Mouse (Mus musculus) left cerebral cortex, postnatal 36 days (tissue): ENCODE results near the gene Btaf1. TPM values are rescaled to one million over a fixed set of nuclear protein-coding genes. Genes with fewer than 3 reads are reported as not detected.

Experiments used
- DNase-seq, 2 experiments: peaks; one replicate each; pipeline ENCODE4 v3.0.0; 2021 to 2022; ENCODE audit warnings: low spot score in 2 of 2, mixed read lengths in 1 of 2
- intact Hi-C: fragments of 180-260 bp; cut with DNase I; formaldehyde crosslinking; loops from one replicate; pipeline ENCODE4 v1.15.1; 2025
- total RNA-seq, 2 experiments: library from RNA; stranded (reverse); gene quantifications; 2 replicates each; pipeline ENCODE4 v1.2.3; 2021

Btaf1 gene
- total RNA-seq: 10 to 100 TPM; 20.1 to 27.6 TPM

DNA sequence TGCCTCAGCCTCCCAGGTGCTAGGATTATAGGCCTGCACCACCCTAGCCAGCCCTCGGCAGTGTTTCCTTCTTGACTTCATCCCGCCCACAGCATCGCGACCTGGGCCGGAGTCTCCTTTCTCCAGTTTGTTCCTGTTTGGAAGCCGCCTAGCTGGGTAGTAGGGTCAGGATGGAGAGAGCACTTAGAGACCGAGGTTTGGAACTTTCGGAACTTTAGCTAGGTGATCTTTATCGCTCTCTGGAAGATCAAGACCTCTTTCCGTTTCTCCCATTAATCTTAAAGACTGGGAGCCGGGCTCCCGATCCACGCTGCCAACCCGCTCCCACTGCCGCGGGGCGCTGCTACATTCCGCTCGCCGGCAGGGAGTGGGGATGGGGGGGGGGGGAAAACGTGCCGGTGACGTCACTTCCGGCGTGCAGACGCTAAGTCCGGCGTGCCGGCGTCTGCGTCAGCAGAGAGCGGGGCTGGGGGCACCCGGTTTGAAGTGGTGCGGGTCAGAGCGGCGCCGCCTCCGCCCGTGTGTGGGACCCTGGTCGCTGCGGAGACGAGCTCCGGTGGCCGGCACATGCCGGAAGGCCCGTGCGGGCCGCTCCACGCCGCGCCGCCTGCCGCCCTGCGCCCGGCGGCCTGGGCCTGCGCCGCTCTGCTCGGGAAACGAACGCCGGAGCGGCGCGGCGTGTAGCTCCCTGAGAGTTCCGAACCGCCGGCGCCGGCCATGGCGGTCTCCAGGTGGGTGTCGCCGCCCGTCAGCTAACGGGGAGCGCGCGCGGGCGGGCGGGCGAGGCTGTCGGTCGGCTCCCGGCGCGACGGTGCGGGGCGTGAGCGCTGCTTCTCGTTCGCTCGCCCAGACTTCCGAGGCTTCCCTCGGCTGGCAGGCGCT lies at the start of gene Btaf1:
TSS of gene Btaf1 (plus strand) at position 409 of the 882 bp plus-strand sequence.
- intact Hi-C loops: no loop called here
- peak; percentile 83 to 87 for DNase-seq

DNA sequence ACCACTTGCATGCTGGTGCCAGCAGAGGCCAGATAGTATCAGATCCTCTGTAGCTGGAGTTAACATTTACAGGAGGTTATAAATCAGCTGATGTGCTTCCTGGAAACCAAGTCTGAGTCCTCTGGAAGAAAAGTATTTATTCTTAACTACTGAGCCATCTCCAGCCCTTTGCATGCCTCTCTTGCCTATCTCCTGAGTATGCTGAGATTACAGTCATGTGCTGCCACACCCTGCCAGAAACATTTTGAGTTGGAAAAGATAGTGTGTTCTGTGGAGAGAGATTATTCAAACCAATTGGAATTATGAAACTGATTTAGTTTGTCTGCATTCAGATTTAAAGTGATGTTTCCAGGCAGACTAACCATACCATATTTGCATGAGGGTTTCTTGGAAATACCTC lies 48.5 kb upstream of the Btaf1 start:
- intact Hi-C loops: loop anchor here (10.0 kb wide), 1 partner anchor 117 kb away; no protein-coding TSS in a partner anchor

DNA sequence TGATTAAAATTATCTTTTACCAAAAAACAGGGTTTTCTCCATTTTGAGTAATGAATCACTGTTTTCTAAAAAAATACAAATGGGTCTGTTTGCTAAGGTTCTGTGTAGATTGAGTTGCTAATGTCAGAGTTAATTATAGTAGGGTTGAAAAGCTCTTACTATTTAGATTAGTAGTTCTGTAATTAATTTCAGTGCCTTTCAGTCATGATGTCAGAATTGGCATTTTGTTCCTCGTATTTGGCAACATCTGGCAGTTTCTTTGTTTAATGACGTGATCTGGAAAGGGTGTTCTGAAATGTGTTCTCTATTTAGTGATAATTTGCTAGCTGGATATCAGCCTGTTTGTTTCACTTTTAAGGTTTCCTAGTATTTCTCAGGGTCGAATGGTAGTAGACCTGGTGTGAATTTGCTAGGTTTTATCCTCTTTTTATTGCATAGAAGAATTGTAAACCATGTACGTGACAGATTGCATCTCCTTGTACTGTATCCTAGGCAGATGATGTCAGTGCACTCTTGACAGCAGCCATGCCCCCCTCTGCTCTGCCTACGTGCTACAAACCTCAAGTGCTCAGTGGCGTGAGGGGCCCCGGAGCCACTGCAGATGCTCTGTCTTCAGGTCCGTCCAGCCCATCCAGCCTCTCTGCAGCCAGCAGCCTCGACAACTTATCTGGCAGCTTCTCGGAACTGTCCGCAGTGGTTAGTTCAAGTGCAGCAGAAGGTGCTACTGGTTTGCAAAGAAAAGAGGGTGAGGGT lies 47.0 kb upstream of the Btaf1 start:
- intact Hi-C loops: loop anchor here (10.0 kb wide), 1 partner anchor 116 kb away; no protein-coding TSS in a partner anchor

More for the DNA sequence above, 48.5 kb upstream of the Btaf1 start:
- no peak for DNase-seq

DNA sequence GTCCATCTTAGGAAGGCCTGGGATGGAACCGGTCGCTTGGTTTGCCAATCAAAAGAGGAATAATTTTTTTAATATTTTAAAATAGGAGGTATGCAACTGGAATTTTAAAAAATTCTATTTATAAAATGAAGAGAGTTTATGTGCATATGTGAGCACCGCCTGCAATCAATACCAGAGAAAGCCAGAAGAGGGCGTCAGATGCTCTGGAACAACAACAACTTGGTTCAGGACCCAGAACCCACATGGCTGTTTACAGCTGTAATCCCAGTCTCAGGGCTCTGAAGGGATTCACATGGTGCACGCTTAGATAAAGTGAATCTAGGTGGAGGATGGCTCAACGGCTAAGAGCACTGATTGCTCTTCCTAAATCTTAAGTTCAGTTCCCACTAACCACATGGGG lies 42.8 kb upstream of the Btaf1 start:
- no peak for DNase-seq
- intact Hi-C loops: no loop called here

More for the DNA sequence above, 47.0 kb upstream of the Btaf1 start:
- no peak for DNase-seq

DNA sequence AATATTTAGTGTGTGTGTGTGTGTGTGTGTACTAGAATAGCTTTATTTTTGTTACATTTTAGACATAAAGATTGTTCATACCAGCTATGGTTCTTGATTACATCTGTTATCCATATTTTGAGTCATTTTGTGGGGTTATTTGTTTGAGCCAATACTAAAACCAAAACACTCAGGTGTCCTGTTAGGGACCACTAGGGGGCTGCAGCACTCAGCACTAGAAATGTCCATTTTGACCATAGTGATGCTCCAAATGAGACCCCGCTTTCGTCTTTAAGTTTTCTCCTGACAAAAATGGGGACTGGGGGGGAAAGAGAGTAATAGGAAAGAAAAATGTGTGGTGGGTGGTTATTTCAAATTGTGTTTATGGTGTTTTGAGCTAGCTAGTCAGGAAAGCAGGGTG lies 39.6 kb upstream of the Btaf1 start:
- no peak for DNase-seq
- intact Hi-C loops: no loop called here

DNA sequence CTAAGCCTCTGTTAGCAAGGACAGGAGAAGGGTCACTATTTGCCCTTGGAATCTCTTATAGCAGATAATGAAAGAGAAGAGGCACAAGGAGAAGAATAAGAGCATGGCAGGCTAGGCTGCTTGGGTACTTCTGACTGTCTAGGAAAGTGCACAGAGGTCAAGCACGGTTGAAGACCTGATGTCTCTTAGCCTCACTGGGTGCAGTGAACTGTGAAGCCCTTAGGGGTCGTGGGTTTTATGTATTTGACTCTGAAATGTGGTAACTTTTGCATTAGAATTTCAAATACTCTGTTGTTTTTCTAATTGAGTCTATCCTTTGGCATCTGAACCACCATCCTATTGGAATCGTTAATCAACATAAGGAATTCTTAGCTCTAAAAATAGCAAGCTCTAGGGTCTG lies 38.2 kb upstream of the Btaf1 start:
- DNase-seq: no peak
- intact Hi-C loops: no loop called here

DNA sequence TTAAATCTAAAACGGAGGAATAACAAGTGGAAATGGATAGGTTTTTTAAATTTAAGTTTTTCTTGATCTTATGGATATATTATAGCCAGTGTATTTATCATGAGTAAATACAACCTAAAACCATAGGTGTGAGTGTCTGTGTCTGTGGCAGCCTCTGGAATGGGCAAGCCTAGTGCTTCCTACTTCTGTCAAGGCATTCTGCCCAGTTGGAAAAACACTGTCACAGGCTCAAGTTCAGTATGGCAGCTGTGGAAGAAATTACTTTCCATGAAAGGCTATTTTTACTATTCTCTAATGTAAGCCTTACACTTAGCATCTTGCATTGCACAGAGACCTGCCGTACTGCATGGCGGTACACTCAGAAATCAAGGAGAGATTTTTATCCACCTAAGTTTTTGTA lies 34.1 kb upstream of the Btaf1 start:
- no peak for DNase-seq
- intact Hi-C loops: no loop called here

DNA sequence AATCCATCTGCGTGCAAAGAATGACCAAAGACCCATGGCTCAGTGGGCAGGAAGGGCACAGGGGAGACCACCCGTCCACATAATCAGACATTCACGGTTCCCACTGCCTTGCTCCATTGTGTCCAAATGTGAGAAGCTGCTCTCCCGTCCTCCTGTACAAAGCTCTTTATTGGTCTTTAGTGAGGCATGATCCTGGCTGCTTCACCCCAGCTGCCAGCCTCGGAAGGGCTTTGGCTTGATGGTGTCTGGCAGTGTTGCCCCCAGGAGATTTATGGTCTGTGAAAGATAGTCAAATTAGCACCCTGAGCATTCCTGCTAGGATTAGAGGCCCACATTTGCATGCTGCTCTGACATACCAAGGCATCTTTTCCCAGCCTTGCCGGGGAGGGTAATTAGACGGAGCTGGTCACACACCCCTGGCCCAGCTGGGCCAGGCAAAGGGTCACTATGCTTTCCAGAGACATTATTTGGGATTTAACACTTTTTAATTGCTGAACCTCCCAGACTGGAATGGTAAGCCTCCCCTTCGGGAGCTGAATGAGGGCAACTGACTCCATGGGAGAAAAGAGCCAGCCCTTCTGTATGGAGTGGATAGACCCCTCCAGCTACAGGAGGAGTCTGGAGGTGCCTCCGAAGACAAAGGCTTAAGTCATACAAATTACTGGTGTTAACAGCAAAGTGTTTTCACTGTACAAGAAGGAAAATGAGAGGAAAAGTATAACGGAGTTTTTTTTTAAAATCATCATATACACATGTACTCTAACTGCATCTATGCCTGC lies 28.9 kb upstream of the Btaf1 start:
- DNase-seq: no peak
- intact Hi-C loops: no loop called here

DNA sequence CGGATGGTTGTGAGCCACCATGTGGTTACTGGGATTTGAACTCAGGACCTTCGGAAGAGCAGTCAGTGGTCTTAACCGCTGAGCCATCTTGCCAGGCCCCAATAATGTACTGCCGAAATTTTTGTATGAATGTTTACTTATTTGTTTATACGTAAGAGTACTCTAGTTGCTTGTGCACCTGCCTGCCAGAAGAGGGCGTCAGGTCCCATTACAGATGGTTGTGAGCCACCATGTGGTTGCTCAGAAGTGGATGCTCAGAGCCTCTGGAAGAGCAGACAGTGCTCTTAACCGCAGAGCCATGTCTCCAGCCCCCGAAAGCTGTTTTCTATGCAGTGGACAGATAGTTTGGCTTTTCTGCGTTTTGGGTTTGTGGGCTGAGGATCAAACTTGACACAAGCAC lies 28.1 kb upstream of the Btaf1 start:
- intact Hi-C loops: no loop called here
- DNase-seq: no peak

DNA sequence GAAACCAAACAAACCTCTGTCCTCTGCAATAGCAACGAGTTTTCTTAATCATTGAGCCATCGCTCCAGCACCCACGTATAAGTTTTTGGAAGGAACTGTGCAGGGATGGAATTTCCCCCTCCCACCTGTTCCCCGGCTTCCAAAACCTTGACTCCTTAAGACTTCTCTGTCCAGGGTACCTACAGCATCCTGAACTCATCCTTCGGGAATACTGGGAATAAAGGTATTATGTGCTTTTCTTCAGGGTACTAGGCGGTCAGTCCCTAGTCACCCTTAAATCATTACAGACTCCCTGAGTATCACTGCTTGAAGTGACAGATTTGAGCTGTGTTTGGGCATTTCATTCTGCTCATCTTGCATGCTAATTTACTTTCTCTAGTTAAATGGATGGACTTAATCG lies 22.5 kb upstream of the Btaf1 start:
- no peak for DNase-seq
- intact Hi-C loops: no loop called here

DNA sequence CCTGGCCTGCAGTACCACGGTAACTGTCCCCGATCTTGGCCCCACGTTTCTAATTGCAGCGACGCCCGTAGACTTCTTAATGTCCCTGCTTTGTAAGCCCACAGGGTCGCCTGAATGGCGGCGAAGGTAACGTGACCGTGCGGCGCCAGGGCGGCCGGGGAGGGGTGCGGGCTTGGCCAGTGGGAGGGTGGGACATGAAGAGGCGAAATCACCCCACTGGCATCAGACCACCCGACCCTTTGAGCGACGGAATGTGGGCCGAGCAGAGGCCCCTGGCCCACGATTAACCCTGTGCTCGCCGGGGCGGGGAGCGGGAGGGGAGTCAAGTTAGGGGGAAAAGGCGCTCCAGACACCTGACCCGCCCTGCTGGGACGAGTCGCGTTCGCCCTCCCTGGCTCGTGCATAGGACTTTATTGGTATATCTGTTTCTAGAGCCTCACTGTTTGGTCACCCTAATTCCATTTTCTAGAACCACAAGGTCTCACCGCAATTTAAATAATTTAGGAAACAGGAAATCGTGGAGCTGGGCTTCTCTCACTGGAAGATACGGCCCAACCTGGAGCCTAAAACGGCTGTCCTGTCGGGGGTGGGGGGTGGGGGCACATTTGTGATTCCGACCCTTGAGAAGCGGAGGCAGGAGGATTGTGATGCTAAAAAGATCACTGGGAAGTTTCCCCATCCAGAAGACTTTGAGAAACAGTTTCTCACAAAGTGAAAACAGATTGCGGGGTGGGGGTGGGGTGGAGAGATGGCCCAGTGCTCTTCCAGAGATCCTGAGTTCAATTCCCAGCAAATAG lies 21.5 kb upstream of the Btaf1 start:
- DNase-seq: peak; percentile 41 to 49
- intact Hi-C loops: no loop called here

DNA sequence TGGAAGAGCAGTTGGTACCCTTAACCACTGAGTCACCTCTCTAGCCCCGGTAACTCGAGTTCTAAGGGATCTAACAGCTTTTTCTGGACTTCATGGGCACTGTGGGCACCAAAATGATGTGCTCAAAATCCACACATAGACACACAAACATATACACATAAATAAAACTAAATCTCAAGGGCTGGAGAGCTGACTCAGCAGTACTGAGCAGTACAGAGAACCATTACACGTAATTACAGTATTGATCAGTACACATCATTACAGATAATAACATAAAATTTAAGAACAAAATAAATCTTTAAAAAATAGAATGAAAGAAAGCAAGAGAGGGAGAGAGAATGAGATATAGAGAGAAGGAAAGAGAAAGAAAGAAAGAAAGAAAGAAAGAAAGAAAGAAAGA lies 16.7 kb upstream of the Btaf1 start:
- intact Hi-C loops: no loop called here
- DNase-seq: no peak

DNA sequence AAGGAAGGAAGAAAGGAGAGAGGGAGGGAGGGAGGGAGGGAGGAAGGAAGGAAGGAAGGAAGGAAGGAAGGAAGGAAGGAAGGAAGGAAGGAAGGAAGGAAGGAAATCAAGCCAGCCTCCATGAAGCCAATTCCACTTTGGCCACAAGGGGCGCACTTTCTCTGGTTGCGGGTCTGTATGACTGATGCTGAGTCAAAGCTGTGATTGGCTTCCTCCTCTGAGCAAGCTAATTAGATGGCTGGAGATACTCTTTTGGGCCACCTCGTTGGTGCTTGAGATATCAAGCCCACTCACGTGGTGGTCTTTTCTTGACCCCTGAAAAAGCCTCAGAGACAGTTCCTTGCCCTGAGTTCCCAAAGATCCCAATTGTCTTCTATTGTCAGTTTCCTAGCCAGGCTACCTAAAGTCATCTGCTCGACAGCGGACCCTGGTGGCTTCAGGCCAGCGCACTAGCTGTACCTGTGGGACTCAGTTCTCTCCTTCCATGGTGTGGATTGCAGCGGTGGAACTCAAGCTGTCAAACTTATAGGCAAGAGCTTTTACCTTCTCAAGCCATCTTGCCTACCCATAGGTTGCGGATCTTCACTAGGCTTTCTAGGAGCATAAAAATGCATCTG lies 16.1 kb upstream of the Btaf1 start:
- peak in 1 of 2 experiments; percentile 25 for DNase-seq
- intact Hi-C loops: no loop called here

DNA sequence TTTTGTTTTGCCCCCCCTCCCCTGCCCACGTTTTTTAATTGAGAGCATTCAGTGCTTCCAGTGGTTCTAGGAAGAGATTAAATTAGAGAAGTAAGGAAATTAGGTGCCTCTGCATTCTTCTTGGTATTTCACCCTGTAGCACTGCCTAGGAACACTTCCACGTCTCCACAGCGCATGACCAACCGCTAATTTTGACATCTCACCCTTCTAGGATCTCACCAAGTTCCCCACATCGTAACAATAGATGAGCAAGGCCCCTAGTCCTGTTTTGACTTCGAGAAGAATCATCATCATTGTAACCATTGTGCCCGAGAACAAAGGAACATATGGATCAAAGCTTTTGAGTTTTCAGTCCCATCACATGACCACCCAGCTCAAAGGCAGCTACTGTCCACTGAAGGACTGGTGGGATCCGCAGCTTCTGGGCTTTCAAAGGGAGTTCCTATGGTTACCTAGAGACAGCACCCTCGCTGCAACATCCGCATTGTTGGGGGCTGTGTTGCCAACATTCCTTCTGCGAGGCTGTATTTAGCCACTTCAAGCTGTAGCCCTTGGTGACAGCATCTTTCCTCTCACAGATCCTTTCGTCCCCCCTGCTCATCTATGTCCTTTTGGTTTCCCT lies 15.3 kb upstream of the Btaf1 start:
- peak; percentile 53 to 60 for DNase-seq
- intact Hi-C loops: no loop called here

DNA sequence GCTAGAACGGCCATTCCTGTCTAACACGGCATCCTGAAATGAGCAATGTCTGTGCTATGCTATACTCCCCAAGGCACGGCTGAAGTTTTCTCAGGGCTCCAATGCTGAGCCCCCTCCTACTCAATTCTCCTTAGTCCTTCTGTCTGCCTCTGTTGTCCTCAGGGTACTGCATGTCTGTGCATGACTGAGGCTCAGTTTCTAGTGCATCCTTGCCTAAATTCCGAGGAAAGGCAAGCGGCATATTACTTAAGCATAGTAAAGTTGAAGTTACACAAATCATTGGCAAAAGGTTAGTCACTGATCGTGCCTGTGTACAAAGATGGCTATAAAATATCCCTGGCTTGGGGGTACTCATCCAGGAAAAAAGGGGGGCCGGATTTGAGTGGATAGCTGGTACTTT lies 12.8 kb upstream of the Btaf1 start:
- no peak for DNase-seq
- intact Hi-C loops: no loop called here

DNA sequence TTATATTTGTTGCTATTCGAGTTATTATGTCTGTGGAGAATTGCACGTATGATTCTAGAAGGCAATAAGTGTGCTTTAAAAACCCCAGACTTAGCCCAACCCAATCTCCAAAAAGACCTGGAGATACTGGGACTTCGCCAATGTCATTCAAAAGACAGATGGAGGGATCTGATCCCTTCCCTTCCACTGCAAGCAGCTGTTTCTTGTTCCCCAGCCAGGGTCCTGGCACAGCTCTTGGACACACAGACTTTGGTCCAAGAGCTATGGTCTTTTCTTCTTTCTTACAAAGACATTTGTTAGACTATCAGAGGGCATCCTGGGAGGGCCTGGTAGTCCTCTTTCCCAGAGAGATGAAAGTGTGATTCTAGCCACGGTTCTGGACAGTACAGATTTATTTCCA lies 9.7 kb upstream of the Btaf1 start:
- intact Hi-C loops: loop anchor here (5.0 kb wide), 2 partner anchors 84 to 99 kb away; partner anchors contain the start of gene Tnks2
- no peak for DNase-seq

DNA sequence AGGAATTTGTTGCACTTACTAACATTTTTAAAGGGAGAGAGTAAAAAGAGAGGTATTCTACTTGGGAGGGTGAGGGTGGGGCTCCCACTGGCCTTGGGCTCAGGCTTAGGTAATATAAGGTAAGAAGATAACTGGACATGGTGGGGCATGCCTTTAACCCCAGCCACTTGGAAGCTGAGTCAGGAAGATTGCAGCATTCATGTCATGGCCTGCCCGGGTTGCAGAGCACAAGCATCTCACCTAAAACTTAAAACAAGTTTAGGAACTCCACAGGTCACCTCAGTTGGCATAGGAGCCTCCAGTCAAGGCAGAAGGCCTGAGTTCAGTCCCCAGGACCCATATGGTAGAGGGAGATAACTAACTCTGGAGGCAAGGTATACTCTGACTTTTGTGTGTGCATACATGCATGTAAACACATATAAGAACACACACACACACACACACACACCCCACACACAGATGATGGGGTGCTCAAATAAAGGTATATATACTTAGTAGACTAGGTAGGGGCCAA lies 8.9 kb upstream of the Btaf1 start:
- intact Hi-C loops: loop anchor here (5.0 kb wide), 2 partner anchors 85 to 100 kb away; partner anchors contain the start of gene Tnks2
- DNase-seq: no peak
